Mouse (Mus musculus) midbrain, embryonic 11.5 days (tissue): ENCODE measurements around the gene Mast4. TPM values are rescaled to one million over a fixed set of nuclear protein-coding genes. Genes with fewer than 3 reads are reported as not detected.
A peak's percentile ranks its signal among the peaks of the same experiment; 100 is the strongest.

ENCODE experiments used
- ATAC-seq: fragments of 200-750 bp; cut with Nextera tagmentation; 2 replicates; pipeline ENCODE4 v1.8.0; 2017; ENCODE audit warnings: moderate TSS enrichment, moderate library complexity; ENCODE audit not compliant: low FRiP score
- DNase-seq: peaks from one replicate; pipeline ENCODE4 v3.0.0; 2015; ENCODE audit warnings: low spot score; ENCODE audit errors: missing footprints
- H3K27ac ChIP-seq: fragments of 300-500 bp; sonication (generic); 2 replicates; pipeline ENCODE4 v1.5.1; 2014; ENCODE audit warnings: low read depth, low read length
- H3K27me3 ChIP-seq: fragments of 300-500 bp; sonication (generic); 2 replicates; pipeline ENCODE4 v1.6.1; 2014; ENCODE audit warnings: mild to moderate bottlenecking, low read length, moderate library complexity, mixed read lengths; ENCODE audit not compliant: control insufficient read depth, insufficient read depth
- H3K36me3 ChIP-seq: fragments of 300-500 bp; sonication (generic); 2 replicates; pipeline ENCODE4 v1.6.1; 2014; ENCODE audit warnings: mild to moderate bottlenecking, low read length, moderate library complexity, mixed read lengths; ENCODE audit not compliant: control insufficient read depth, insufficient read depth
- H3K4me1 ChIP-seq: fragments of 300-500 bp; sonication (generic); 2 replicates; pipeline ENCODE4 v1.6.1; 2014; ENCODE audit warnings: low read length; ENCODE audit not compliant: control insufficient read depth, insufficient read depth
- H3K4me2 ChIP-seq: fragments of 300-500 bp; sonication (generic); 2 replicates; pipeline ENCODE4 v1.6.1; 2014; ENCODE audit warnings: mild to moderate bottlenecking, moderate library complexity
- H3K4me3 ChIP-seq: fragments of 300-500 bp; sonication (generic); 2 replicates; pipeline ENCODE4 v1.5.1; 2014; ENCODE audit warnings: low read depth, low read length
- H3K9ac ChIP-seq: fragments of 300-500 bp; sonication (generic); 2 replicates; pipeline ENCODE4 v1.6.1; 2014; ENCODE audit warnings: low read length
- H3K9me3 ChIP-seq: fragments of 300-500 bp; sonication (generic); 2 replicates; pipeline ENCODE4 v1.6.1; 2016; ENCODE audit warnings: low read length; ENCODE audit not compliant: control insufficient read depth
- WGBS: fragments of 180-500 bp; shearing (Covaris S2); extraction: QIAGEN DNeasy Blood & Tissue Kit; methylation state at CpG from one replicate; pipeline ENCODE4 v1.1.7; 2014; 5-methylcytosine and 5-hydroxymethylcytosine counted together
- polyA plus RNA-seq: library from polyadenylated mRNA; unstranded; fragments of >200 nt; fragmentation: Nextera tagmentation; extraction: Ambion mirVana; gene quantifications from 2 replicates; pipeline ENCODE4 v1.2.1, GENCODE M21; 2014

The Mast4 gene
- polyA plus RNA-seq, 1 experiment from 2014 or later: 20.4 TPM

DNA sequence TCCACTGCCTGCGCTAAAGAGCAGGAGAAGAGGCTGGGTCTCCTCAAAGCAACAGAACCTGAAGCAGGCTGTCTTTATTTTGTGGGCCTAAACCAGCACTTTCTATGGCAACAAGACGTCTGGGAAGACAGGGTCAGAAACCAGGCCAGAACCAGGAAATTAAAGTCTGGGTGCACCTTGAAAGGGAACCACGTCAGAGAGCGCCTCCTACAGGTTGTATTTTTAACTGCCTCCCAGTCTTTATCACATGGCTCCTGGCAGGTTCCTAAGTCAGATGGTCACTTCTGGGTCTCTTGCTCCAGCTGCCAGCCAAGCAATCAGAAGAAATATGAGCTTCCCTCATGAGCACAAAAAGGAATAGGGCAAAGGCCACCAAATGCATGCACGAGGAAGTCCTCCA, 304.9 kb downstream of the Mast4 start:
- WGBS: 91% methylated on average over 5 of the region's 5 CpGs
- Histone ChIP-seq H3K4me3 (no peak overlapping the region), H3K27ac (no peak overlapping the region), H3K4me1 (no peaks in the 10 kb centered on the region), H3K27me3 (no peaks in the 10 kb centered on the region), H3K9ac (no peak overlapping the region), H3K4me2 (no peak overlapping the region), H3K36me3 (no peaks in the 10 kb centered on the region), H3K9me3 (no peaks in the 10 kb centered on the region)
- DNase-seq (no peak), ATAC-seq (no peak)

GRCm38 (mm10) chr13:103027456-103028078, 306.7 kb downstream of the Mast4 start:
- Histone ChIP-seq H3K27ac (no peak overlapping the region), H3K4me1 (no peaks in the 10 kb centered on the region), H3K36me3 (no peaks in the 10 kb centered on the region), H3K9me3 (no peaks in the 10 kb centered on the region), H3K9ac (no peak overlapping the region), H3K4me2 (no peak overlapping the region), H3K4me3 (no peak overlapping the region), H3K27me3 (no peaks in the 10 kb centered on the region)
- ATAC-seq (no peak), DNase-seq (no peak)
- WGBS: 79% methylated on average over 17 of the region's 17 CpGs

DNA sequence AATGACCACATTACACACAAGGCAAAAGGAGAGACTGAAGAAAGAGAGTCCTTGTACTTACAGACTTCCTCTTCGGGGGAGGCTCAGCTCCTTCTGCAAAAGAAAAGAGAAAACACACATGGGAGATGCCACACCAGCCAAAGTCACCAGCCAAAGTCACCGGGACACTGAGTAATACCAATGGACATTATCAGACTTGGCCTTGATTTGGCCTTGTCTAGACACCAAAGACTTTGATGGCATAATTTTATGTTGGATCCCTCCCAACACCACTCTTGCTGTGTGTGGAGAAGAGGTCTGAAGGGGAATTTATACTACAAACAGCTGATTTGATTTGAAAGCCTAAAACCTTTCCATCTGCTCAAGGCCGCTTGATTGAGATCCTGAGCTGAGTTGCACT, 308.8 kb downstream of the Mast4 start:
- Histone ChIP-seq H3K36me3 (no peaks in the 10 kb centered on the region), H3K4me3 (no peak overlapping the region), H3K4me1 (no peaks in the 10 kb centered on the region), H3K9ac (no peak overlapping the region), H3K9me3 (no peaks in the 10 kb centered on the region), H3K27me3 (no peaks in the 10 kb centered on the region), H3K27ac (no peak overlapping the region), H3K4me2 (no peak overlapping the region)
- DNase-seq: no peak
- 82% methylated on average over 3 of the region's 3 CpGs for WGBS
- ATAC-seq: no peak

GRCm38 (mm10) chr13:103018481-103018880, 315.8 kb downstream of the Mast4 start:
- H3K9me3 ChIP-seq: no peaks in the 10 kb centered on the region
- H3K36me3 ChIP-seq: no peaks in the 10 kb centered on the region
- DNase-seq (no peak), ATAC-seq (no peak)
- no peak overlapping the region for H3K4me2 ChIP-seq
- no peak overlapping the region for H3K9ac ChIP-seq
- no peak overlapping the region for H3K27ac ChIP-seq
- H3K27me3 ChIP-seq: no peaks in the 10 kb centered on the region
- 88% methylated on average over 6 of the region's 6 CpGs for WGBS
- H3K4me1 ChIP-seq: peaks cover 6% of the 10 kb centered on the region
- H3K4me3 ChIP-seq: no peak overlapping the region

DNA sequence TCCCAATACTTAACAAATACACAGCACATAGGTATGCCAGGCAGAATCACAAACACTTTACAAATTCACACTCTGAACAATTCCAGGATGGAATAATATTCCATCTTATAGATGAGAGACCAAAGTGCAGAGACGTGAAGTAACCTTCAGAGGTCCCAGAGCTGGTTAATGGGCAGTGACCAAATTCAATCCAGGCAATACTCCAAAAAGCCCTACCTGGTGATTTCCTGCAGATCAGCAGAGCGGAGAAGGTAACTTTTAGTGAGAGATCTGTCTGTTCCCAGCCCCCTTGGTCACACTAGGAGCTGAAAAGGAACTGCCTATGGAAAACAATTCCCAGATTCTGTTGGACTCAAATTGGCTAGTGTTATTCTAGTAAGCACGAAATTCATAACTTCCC, 316.6 kb downstream of the Mast4 start:
- WGBS: 95% methylated on average over 3 of the region's 3 CpGs
- ATAC-seq: no peak

DNA sequence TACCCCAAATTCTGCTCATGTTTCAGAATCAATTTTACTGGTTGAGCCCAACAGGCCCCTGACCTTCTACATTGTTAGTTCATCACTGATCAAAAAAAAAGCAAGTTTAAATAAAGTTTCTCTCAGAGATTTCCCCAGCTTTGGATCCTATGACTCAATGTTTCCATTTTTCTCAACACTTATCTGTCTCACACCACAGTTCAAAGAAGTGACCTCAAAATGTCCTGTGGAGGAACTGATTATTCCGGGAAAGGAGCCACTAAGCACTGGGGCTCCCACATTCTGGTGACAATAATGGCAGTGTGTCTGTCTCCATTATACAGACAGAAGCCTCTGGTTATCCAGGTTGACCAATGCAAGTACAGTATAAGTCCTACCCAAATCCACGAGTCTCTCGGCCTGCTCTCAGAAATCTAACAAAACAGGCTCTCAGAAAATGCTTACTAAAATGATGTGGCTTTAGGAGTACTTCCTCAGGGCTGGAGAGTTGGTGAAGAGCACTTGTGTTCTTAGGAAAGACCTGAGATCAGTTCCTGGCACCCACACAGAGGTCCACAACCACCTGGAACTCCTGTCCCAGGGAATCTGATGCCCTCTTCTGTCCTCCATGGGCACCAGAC, 319.1 kb downstream of the Mast4 start:
- H3K27ac ChIP-seq: no peak overlapping the region
- no peak overlapping the region for H3K9ac ChIP-seq
- H3K4me2 ChIP-seq: no peak overlapping the region
- ATAC-seq (no peak), DNase-seq (no peak)
- WGBS: 85% methylated on average over 3 of the region's 3 CpGs
- no peaks in the 10 kb centered on the region for H3K27me3 ChIP-seq
- peaks cover 6% of the 10 kb centered on the region for H3K4me1 ChIP-seq
- H3K4me3 ChIP-seq: no peak overlapping the region
- no peaks in the 10 kb centered on the region; the same call in 1 of the 2 replicates for H3K9me3 ChIP-seq
- no peaks in the 10 kb centered on the region for H3K36me3 ChIP-seq

More for the DNA sequence above, 316.6 kb downstream of the Mast4 start:
- H3K4me2 ChIP-seq: no peak overlapping the region
- peaks cover 6% of the 10 kb centered on the region for H3K4me1 ChIP-seq
- no peak overlapping the region for H3K9ac ChIP-seq
- no peaks in the 10 kb centered on the region for H3K27me3 ChIP-seq
- DNase-seq: no peak
- no peaks in the 10 kb centered on the region for H3K9me3 ChIP-seq
- no peak overlapping the region for H3K27ac ChIP-seq
- H3K4me3 ChIP-seq: no peak overlapping the region
- no peaks in the 10 kb centered on the region for H3K36me3 ChIP-seq

GRCm38 (mm10) chr13:103014631-103015030, 319.7 kb downstream of the Mast4 start:
- Histone ChIP-seq H3K27ac (no peak overlapping the region), H3K4me3 (no peak overlapping the region), H3K4me1 (peaks cover 6% of the 10 kb centered on the region), H3K9ac (no peak overlapping the region), H3K27me3 (no peaks in the 10 kb centered on the region), H3K4me2 (no peak overlapping the region), H3K36me3 (no peaks in the 10 kb centered on the region), H3K9me3 (no peaks in the 10 kb centered on the region; the same call in 1 of the 2 replicates)
- no peak for DNase-seq
- 59% methylated on average over 6 of the region's 6 CpGs for WGBS
- ATAC-seq: peak; percentile 81

DNA sequence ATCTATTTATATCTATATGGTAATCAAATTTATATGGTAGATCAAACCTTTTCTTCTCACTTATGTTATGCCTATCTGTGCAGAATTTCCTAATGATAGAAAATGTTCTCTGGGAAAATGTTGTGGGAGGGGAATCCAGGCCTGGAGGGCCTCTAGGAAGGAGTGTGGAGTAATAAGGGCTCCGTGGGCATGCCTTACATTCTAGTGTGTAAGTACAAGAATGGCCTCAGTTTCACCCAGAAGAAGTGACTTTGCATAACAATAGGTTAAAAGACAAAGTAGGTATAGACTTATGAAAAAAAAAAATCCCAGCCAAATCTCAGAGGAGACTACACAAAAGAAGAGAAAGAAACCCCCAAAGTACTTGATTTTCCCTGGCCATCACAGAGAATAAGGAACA, 320.1 kb downstream of the Mast4 start:
- Histone ChIP-seq H3K36me3 (no peaks in the 10 kb centered on the region), H3K4me2 (no peak overlapping the region), H3K27ac (no peak overlapping the region), H3K27me3 (no peaks in the 10 kb centered on the region), H3K9me3 (no peaks in the 10 kb centered on the region; the same call in 1 of the 2 replicates), H3K4me3 (no peak overlapping the region), H3K4me1 (peaks cover 6% of the 10 kb centered on the region), H3K9ac (no peak overlapping the region)
- DNase-seq: no peak
- peak; percentile 50; the same call in 1 of the 2 replicates for ATAC-seq
- WGBS: 22% methylated on average over 1 of the region's 1 CpGs

GRCm38 (mm10) chr13:103005227-103005626, 329.1 kb downstream of the Mast4 start:
- no peak overlapping the region for H3K9ac ChIP-seq
- no peaks in the 10 kb centered on the region for H3K9me3 ChIP-seq
- H3K4me2 ChIP-seq: no peak overlapping the region
- 91% methylated on average over 2 of the region's 2 CpGs for WGBS
- H3K4me3 ChIP-seq: no peak overlapping the region
- H3K4me1 ChIP-seq: peaks cover 13% of the 10 kb centered on the region
- H3K27me3 ChIP-seq: no peaks in the 10 kb centered on the region
- no peak overlapping the region for H3K27ac ChIP-seq
- no peak for DNase-seq
- no peaks in the 10 kb centered on the region for H3K36me3 ChIP-seq
- ATAC-seq: no peak
